Mouse (Mus musculus) liver, postnatal 0 days (tissue): ENCODE results near the gene Chrna7. TPM values are rescaled to one million over a fixed set of nuclear protein-coding genes. Genes with fewer than 3 reads are reported as not detected.

Experiments used
- ATAC-seq: fragments of 200-750 bp; cut with Nextera tagmentation; 2 replicates; pipeline ENCODE4 v1.8.0; 2017; ENCODE audit warnings: mild to moderate bottlenecking, moderate library complexity
- DNase-seq: peaks from one replicate; pipeline ENCODE4 v3.0.0-alpha.2; 2016
- H3K27ac ChIP-seq: fragments of 300-500 bp; sonication (generic); 2 replicates; pipeline ENCODE4 v1.5.1; 2014; ENCODE audit warnings: antibody characterized with exemption, moderate library complexity, mild to moderate bottlenecking, low read depth
- H3K27me3 ChIP-seq: fragments of 300-500 bp; sonication (generic); 2 replicates; pipeline ENCODE4 v1.6.1; 2014; ENCODE audit warnings: low read length, control low read depth, mixed read lengths; ENCODE audit not compliant: insufficient read depth
- H3K36me3 ChIP-seq: fragments of 300-500 bp; sonication (generic); replicated peaks from 2 replicates; pipeline ENCODE4 v1.6.1; 2014; ENCODE audit warnings: mild to moderate bottlenecking, control low read depth, low read length, moderate library complexity, mixed read lengths; ENCODE audit not compliant: insufficient read depth
- H3K4me1 ChIP-seq: fragments of 300-500 bp; sonication (generic); 2 replicates; pipeline ENCODE4 v1.6.1; 2014; ENCODE audit warnings: antibody characterized with exemption, mild to moderate bottlenecking, control low read depth; ENCODE audit not compliant: insufficient read depth
- H3K4me2 ChIP-seq: fragments of 300-500 bp; sonication (generic); 2 replicates; pipeline ENCODE4 v1.6.1; 2014; ENCODE audit warnings: low read depth, mild to moderate bottlenecking, low read length, moderate library complexity, mixed read lengths
- H3K4me3 ChIP-seq: fragments of 300-500 bp; sonication (generic); 2 replicates; pipeline ENCODE4 v1.5.1; 2014; ENCODE audit warnings: low read depth, low read length
- H3K9ac ChIP-seq: fragments of 300-500 bp; sonication (generic); replicated peaks from 2 replicates; pipeline ENCODE4 v1.6.1; 2014; ENCODE audit warnings: mild to moderate bottlenecking, moderate library complexity
- H3K9me3 ChIP-seq: fragments of 300-500 bp; sonication (generic); 2 replicates; pipeline ENCODE4 v1.6.1; 2016; ENCODE audit warnings: mild to moderate bottlenecking, control low read depth, low read length, mixed read lengths
- CTCF ChIP-seq: sonication (generic); IDR thresholded peaks from 2 replicates; pipeline ENCODE4 v1.5.1; 2016; ENCODE audit warnings: antibody characterized with exemption, low read depth
- EP300 ChIP-seq: IDR thresholded peaks from 2 replicates; pipeline ENCODE4 v1.6.1; 2016; ENCODE audit warnings: antibody characterized with exemption, low read depth, mild to moderate bottlenecking
- WGBS: fragments of 180-500 bp; shearing (Covaris S2); extraction: QIAGEN DNeasy Blood & Tissue Kit; methylation state at CpG from one replicate; pipeline ENCODE4 v1.1.7; 2014; ENCODE audit not compliant: insufficient replicate concordance; 5-methylcytosine and 5-hydroxymethylcytosine counted together
- polyA plus RNA-seq: library from polyadenylated mRNA; unstranded; fragments of >200 nt; fragmentation: Nextera tagmentation; extraction: Ambion mirVana; gene quantifications from 2 replicates; pipeline ENCODE4 v1.2.1, GENCODE M21; 2015

Gene Chrna7
- polyA plus RNA-seq: not detected in 2 replicates

DNA sequence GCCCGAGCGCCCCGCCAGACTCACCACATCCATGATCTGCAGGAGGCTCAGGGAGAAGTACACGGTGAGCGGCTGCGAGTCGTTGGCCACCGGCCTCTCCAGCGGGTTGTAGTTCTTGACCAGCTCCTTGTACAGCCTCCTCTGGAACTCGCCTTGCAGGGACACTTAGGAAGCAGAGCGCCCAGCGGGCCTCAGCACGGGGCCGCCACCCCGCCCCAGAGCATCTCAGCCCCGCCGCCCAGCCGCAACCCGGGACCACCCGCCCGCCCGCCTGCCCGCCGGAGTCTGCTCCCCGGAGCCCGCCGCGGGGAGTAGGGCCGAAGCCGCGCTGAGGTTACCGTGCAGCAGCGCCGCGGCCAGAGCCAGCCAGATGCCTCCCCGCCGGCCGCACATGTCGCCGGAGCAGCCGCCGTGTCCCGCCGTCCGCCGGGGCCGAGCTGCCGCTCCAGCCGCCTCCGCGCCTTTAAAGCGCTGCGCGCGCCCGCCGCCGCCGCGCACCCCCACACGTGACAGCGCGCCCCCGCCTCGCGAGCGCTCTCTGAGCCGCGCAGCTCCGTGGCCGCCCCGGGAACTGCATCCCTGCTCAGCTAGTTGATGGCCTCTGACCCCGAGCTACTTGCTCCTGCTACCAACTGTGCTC, at the start of gene Chrna7:
Gene Chrna7, minus strand, starts transcription at position 486 of the 640 bp plus-strand sequence.
- H3K4me3 ChIP-seq: peak within 1 kb of the TSS; percentile 46

DNA sequence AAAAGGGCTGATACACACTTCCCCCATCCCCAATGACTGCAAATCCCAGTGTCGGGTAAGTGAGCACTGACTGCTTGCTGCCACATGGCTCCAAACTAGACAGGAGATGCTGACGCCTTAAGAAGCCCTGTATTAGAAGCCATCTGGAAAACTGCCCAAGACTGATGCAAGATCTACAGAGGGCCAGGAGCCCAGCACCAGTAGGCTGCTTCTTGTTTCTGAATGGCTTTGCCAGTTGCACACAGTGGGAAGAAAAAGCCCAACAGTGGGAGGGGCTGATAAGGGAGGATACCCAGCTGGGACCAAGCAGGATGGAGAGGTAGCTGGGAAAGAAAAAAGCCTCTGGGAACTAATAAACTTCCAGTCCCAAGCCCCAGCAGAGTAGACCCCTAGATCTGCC, 37.0 kb upstream of the Chrna7 start:
- TF ChIP-seq EP300 (no peak), CTCF (no peak)
- no peaks in the 10 kb centered on the region for H3K27me3 ChIP-seq
- no peaks in the 10 kb centered on the region for H3K4me1 ChIP-seq
- H3K36me3 ChIP-seq: no peaks in the 10 kb centered on the region
- WGBS: 67% methylated on average over 2 of the region's 2 CpGs
- H3K4me3 ChIP-seq: no peak overlapping the region
- H3K9me3 ChIP-seq: no peaks in the 10 kb centered on the region
- no peak overlapping the region for H3K4me2 ChIP-seq
- DNase-seq: no peak
- no peak overlapping the region for H3K9ac ChIP-seq
- no peak overlapping the region for H3K27ac ChIP-seq
- no peak for ATAC-seq

More for the DNA sequence above, at the start of gene Chrna7:
- WGBS: 1% methylated on average over 56 of the region's 73 CpGs
- peak within 1 kb of the TSS; percentile 44; the same call in 1 of the 2 replicates for H3K9ac ChIP-seq
- no peaks in the 10 kb centered on the region for H3K9me3 ChIP-seq
- H3K27ac ChIP-seq: no peak within 1 kb of the TSS
- peak within 1 kb of the TSS; percentile 85 for H3K4me2 ChIP-seq
- DNase-seq (peak; percentile 76), ATAC-seq (peak; percentile 93)
- H3K4me1 ChIP-seq: no peaks in the 10 kb centered on the region
- peaks cover 9% of the 10 kb centered on the region for H3K27me3 ChIP-seq
- no peaks in the 10 kb centered on the region for H3K36me3 ChIP-seq
- TF ChIP-seq CTCF (peak; percentile 48), EP300 (no peak)

GRCm38 (mm10) chr7:63237852-63238516, 25.6 kb upstream of the Chrna7 start:
- no peak overlapping the region for H3K9ac ChIP-seq
- no peaks in the 10 kb centered on the region for H3K36me3 ChIP-seq
- H3K27me3 ChIP-seq: no peaks in the 10 kb centered on the region
- H3K27ac ChIP-seq: no peak overlapping the region
- no peaks in the 10 kb centered on the region for H3K4me1 ChIP-seq
- DNase-seq (no peak), ATAC-seq (no peak)
- no peak overlapping the region for H3K4me2 ChIP-seq
- no peak for TF ChIP-seq CTCF
- TF ChIP-seq EP300: no peak
- H3K9me3 ChIP-seq: no peaks in the 10 kb centered on the region
- 56% methylated on average over 3 of the region's 3 CpGs for WGBS
- H3K4me3 ChIP-seq: no peak overlapping the region

DNA sequence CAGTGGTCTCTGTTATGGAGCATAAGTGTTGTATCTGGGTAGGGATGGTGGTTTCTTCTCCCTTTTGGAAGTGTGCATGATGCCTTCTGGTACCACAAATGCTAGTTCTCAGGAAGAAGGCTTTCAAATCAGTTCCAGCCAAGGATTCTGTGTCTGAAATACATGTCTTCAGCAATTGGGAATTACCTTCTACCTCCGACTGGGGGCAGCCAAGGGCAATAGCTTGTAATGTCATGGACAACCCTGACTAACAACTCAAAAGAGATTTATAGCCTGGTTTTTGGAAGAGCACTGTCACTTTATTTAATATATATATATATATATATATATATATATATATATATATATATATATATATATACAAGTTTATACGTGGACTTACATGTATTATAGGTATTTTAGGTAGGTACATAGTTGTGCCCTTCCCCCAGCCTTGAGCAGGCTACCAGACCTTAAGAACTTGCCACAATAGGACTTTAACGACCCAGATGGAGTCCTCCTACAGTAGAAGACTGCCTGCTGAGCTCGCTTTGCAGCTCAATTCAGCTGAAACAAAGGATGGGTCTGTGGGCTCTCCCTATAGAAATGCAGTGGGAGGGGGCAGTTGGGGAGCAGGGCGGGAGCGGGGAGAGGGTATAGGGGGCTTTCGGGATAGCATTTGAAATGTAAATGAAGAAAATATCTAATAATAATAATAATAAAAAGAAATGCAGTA, 12.9 kb upstream of the Chrna7 start:
- Histone ChIP-seq H3K27ac (no peak overlapping the region), H3K4me2 (no peak overlapping the region), H3K36me3 (no peaks in the 10 kb centered on the region), H3K4me1 (no peaks in the 10 kb centered on the region), H3K9me3 (no peaks in the 10 kb centered on the region), H3K9ac (no peak overlapping the region), H3K4me3 (no peak overlapping the region), H3K27me3 (no peaks in the 10 kb centered on the region)
- DNase-seq (no peak), ATAC-seq (no peak)
- 44% methylated on average over 7 of the region's 7 CpGs for WGBS
- TF ChIP-seq CTCF: no peak

- H3K9me3 ChIP-seq: no peaks in the 10 kb centered on the region
- TF ChIP-seq CTCF (no peak), EP300 (no peak)
- peaks cover 9% of the 10 kb centered on the region for H3K27me3 ChIP-seq
- H3K27ac ChIP-seq: no peak overlapping the region
- peak overlapping the region; percentile 46 for H3K4me3 ChIP-seq
- no peak overlapping the region for H3K9ac ChIP-seq
- H3K4me2 ChIP-seq: peak overlapping the region; percentile 85
- H3K4me1 ChIP-seq: no peaks in the 10 kb centered on the region
- 3% methylated on average over 13 of the region's 13 CpGs for WGBS
- H3K36me3 ChIP-seq: no peaks in the 10 kb centered on the region
- no peak for ATAC-seq
- DNase-seq: no peak
Measured at GRCm38 (mm10) chr7:63211641-63212083, 707 bp downstream of the Chrna7 start.

DNA sequence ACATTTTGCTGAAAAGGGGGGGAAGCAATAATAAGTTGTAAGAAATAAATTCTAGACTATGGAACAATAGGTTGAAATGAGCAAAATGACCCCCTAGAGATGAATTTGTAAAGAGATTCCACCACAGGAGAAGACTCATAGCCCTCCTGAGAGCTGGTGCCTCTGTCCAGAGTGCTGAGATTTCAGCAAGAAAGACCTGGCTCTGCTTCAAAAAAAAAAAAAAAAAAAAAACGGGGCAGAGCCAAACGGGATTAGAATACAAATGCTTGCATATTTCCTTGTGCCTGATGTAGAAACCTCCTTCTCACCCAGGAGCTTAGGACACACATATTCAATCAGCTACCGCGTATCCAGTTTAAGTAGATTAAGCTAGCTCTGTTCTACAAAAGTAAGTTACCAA, 2.9 kb downstream of the Chrna7 start:
- no peak for DNase-seq
- TF ChIP-seq EP300 (no peak), CTCF (no peak)
- no peaks in the 10 kb centered on the region for H3K9me3 ChIP-seq
- no peaks in the 10 kb centered on the region for H3K4me1 ChIP-seq
- no peak overlapping the region for H3K4me2 ChIP-seq
- H3K27me3 ChIP-seq: peaks cover 9% of the 10 kb centered on the region
- no peak overlapping the region for H3K9ac ChIP-seq
- WGBS: 26% methylated on average over 4 of the region's 4 CpGs
- H3K4me3 ChIP-seq: no peak overlapping the region
- H3K27ac ChIP-seq: no peak overlapping the region
- ATAC-seq: no peak
- H3K36me3 ChIP-seq: no peaks in the 10 kb centered on the region
